Mouse (Mus musculus): ENCODE measurements around the gene Birc7.

Gene Birc7

DNA sequence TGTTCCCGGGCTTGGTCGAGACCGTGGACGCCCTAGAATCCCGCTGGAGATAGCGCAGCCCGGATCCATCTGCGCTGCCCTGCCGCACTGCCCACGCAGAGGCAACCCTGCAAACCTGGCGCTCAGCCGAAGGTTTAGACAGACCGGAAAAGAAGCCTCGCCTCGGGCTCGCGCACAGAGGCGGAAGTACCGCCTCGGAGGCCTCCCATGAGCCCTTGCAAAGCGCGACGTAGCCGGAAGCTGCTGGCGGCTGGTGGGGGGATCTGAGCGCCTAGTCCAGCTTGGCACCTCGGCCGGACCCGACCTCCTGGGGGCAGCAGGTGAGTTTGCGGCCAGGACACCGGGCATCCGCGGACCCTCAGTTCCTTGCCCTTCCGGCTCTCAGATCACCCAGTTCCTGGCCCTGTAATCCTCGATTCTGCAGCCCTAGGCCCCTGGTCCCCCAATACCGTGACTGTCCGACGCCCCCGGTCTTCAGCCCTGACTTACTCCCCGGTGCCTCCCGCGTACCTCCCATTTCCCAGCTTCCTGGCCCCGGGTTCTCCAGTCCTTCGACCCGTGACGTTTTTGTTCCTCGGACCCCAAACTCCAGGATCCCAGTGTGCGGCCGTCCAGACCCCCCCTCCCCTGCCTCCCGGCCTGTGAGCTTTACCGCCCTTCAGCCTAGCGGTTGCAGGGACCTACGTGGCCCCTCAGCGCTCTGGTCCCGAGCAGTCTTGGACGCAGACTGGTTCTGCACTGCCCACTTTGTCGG, 38.4 kb downstream of the Birc7 start, which contains the start of gene Arfgap1:
Gene Arfgap1 (plus strand): TSS at position 216 of the 754 bp plus-strand sequence.
- in situ Hi-C loops (cut with MboI): no loop called here

DNA sequence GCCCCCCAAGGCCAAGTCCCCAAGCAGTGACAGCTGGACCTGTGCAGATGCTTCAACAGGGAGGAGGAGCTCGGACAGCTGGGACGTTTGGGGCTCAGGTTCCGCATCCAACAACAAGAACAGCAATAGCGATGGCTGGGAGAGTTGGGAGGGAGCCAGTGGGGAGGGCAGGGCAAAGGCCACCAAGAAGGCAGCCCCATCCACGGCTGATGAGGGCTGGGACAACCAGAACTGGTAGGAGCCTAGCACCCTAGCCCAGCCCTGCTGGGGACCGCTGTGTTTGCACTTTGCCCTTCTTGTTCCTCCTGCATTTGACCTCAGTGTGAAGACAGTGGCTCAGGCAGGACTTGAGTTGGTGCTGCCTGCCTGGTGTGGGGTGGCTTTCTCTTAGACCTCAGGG, 52.3 kb downstream of the Birc7 start:
- in situ Hi-C loops (cut with MboI): no loop called here
